In genomic region chr17:29718660-29719059, GRCm38 (mm10) we compare ENCODE assay signal across 18 mouse cellular contexts. TPM values are rescaled to one million over a fixed set of nuclear protein-coding genes. Genes with fewer than 3 reads are reported as not detected.
DNase-seq lines count a peak whose midpoint lies in the region; ATAC-seq lines count a peak whose summit lies in the region.
"Had no signal": no experiment of that assay in that cellular context is flagged by ENCODE, and none has a peak within 500 bp of the region (broad histone marks: within the 10 kb centered on the region; RNA-seq: fewer than 3 reads in every experiment).

No protein-coding gene starts in this region.

- no peak overlapping the region for H3K9ac ChIP-seq in forebrain, embryonic 14.5 days (ENCODE audit: low read length)
- H3K9ac ChIP-seq in forebrain, embryonic 12.5 days, result no peak overlapping the region
- no peak overlapping the region for H3K9ac ChIP-seq in forebrain, embryonic 16.5 days (replicated peaks; ENCODE audit: low read depth, low read length)
- H3K9ac ChIP-seq: embryonic facial prominence, embryonic 13.5 days; heart, embryonic 13.5 days; hindbrain, embryonic 15.5 days had no signal

- DNase-seq in forebrain, embryonic 14.5 days (ENCODE audit: low spot score), result peak; percentile 65
- peak; percentile 54 for DNase-seq in layer of hippocampus, adult 9-11 months
- no peak for DNase-seq in layer of hippocampus, postnatal 10 days (ENCODE audit: low spot score in 2 of 2)
- DNase-seq in gastrocnemius, postnatal 36 days, result no peak
- no peak for DNase-seq in adrenal gland, adult 8-10 months
- DNase-seq: adrenal gland, adult 2 months; cerebellum, adult 18-20 months; cerebellum, adult 9-11 months; cerebellum, postnatal 36 days; gastrocnemius, postnatal 14 days; heart, postnatal 36 days had no signal

- peaks cover 14% of the 10 kb centered on the region for H3K4me1 ChIP-seq in forebrain, embryonic 14.5 days (ENCODE audit: control insufficient read depth, insufficient read depth, low read length)
- peaks cover 14% of the 10 kb centered on the region for H3K4me1 ChIP-seq in forebrain, embryonic 12.5 days
- peaks cover 28% of the 10 kb centered on the region for H3K4me1 ChIP-seq in forebrain, embryonic 16.5 days (replicated peaks; ENCODE audit: control insufficient read depth, insufficient read depth, low read length)

- H3K4me2 ChIP-seq in forebrain, embryonic 14.5 days (ENCODE audit: low read length), result no peak overlapping the region
- H3K4me2 ChIP-seq in forebrain, embryonic 12.5 days, result no peak overlapping the region
- no peak overlapping the region for H3K4me2 ChIP-seq in forebrain, embryonic 16.5 days (ENCODE audit: low read length)
- H3K4me2 ChIP-seq: embryonic facial prominence, embryonic 13.5 days; heart, embryonic 13.5 days; hindbrain, embryonic 15.5 days had no signal

- H3K4me3 ChIP-seq in forebrain, embryonic 14.5 days (ENCODE audit: low read depth, low read length), result no peak overlapping the region
- H3K4me3 ChIP-seq in forebrain, embryonic 12.5 days (replicated peaks), result no peak overlapping the region
- no peak overlapping the region for H3K4me3 ChIP-seq in forebrain, embryonic 16.5 days (replicated peaks; ENCODE audit: low read length)
- H3K4me3 ChIP-seq: embryonic facial prominence, embryonic 13.5 days; heart, embryonic 13.5 days; hindbrain, embryonic 15.5 days had no signal

- H3K27me3 ChIP-seq in forebrain, embryonic 14.5 days (replicated peaks; ENCODE audit: control insufficient read depth, insufficient read depth, low read length), result no peaks in the 10 kb centered on the region
- H3K27me3 ChIP-seq in forebrain, embryonic 12.5 days, result 0 out of 2 replicates have a peak, but pooled peaks cover 4% of the 10 kb centered on the region
- H3K27me3 ChIP-seq in forebrain, embryonic 16.5 days (replicated peaks; ENCODE audit: control insufficient read depth, insufficient read depth, low read length), result no peaks in the 10 kb centered on the region
- H3K27me3 ChIP-seq: CH12.LX; embryonic facial prominence, embryonic 13.5 days; hindbrain, embryonic 15.5 days had no signal

- WGBS in forebrain, embryonic 14.5 days, result 79% methylated on average over 8 of the region's 8 CpGs
- 83% methylated on average over 8 of the region's 8 CpGs for WGBS in forebrain, embryonic 12.5 days
- WGBS in forebrain, embryonic 16.5 days, result 58% methylated on average over 8 of the region's 8 CpGs

- ATAC-seq in forebrain, embryonic 14.5 days, result no peak
- ATAC-seq in forebrain, embryonic 12.5 days (ENCODE audit: low FRiP score), result no peak
- no peak for ATAC-seq in forebrain, embryonic 16.5 days
- ATAC-seq: intestine, embryonic 16.5 days had no signal

- no peaks in the 10 kb centered on the region for H3K9me3 ChIP-seq in forebrain, embryonic 14.5 days (replicated peaks; ENCODE audit: control insufficient read depth, low read length)
- no peaks in the 10 kb centered on the region for H3K9me3 ChIP-seq in forebrain, embryonic 12.5 days
- no peaks in the 10 kb centered on the region for H3K9me3 ChIP-seq in forebrain, embryonic 16.5 days (ENCODE audit: control insufficient read depth, low read length)
- H3K9me3 ChIP-seq: heart, embryonic 13.5 days; hindbrain, embryonic 15.5 days had no signal

- no peak overlapping the region for H3K27ac ChIP-seq in forebrain, embryonic 14.5 days (ENCODE audit: low read depth, low read length)
- H3K27ac ChIP-seq in forebrain, embryonic 12.5 days, result no peak overlapping the region
- peak overlapping the region; percentile 49; the same call in 1 of the 2 replicates for H3K27ac ChIP-seq in forebrain, embryonic 16.5 days (ENCODE audit: low read length)
- H3K27ac ChIP-seq: embryonic facial prominence, embryonic 13.5 days; heart, embryonic 13.5 days; hindbrain, embryonic 15.5 days had no signal

- intact Hi-C loops in gastrocnemius, postnatal 36 days (cut with DNase I), result no loop called here

- H3K36me3 ChIP-seq in forebrain, embryonic 14.5 days (ENCODE audit: control insufficient read depth, insufficient read depth, low read length), result no peaks in the 10 kb centered on the region
- H3K36me3 ChIP-seq in forebrain, embryonic 12.5 days (replicated peaks), result no peaks in the 10 kb centered on the region
- H3K36me3 ChIP-seq in forebrain, embryonic 16.5 days (ENCODE audit: control insufficient read depth, insufficient read depth), result no peaks in the 10 kb centered on the region
- H3K36me3 ChIP-seq: heart, embryonic 13.5 days; hindbrain, embryonic 15.5 days had no signal

RNA-seq across cellular contexts. Expression of gene Ccdc167, which starts 1.8 kb away (rescaled TPM):
- 12.8 and 14.0 TPM in 2 replicates for polyA plus RNA-seq in forebrain, embryonic 14.5 days (2014; fragmentation: Nextera tagmentation; extraction: Ambion mirVana)
- 15.8 and 17.8 TPM in 2 replicates for polyA plus RNA-seq in forebrain, embryonic 12.5 days (2016; fragmentation: Nextera tagmentation; extraction: Ambion mirVana)
- 10 to 100 TPM; 15.3 to 20.1 TPM for total RNA-seq in layer of hippocampus, postnatal 10 days (2021)
- polyA plus RNA-seq in forebrain, embryonic 16.5 days (2015; fragmentation: Nextera tagmentation; extraction: Ambion mirVana), result 9.3 and 11.6 TPM in 2 replicates
- 1 to 10 TPM; 7.0 TPM for total RNA-seq in gastrocnemius, postnatal 36 days (2021)
- 10 to 100 TPM; 11.0 to 18.0 (median 14.2) TPM for total RNA-seq in adrenal gland, adult 8-10 months (2022)

RNA-seq across cellular contexts. Expression of gene Cmtr1, which starts 58.3 kb away (rescaled TPM):
- 116 and 138 TPM in 2 replicates for polyA plus RNA-seq in forebrain, embryonic 14.5 days (2014; fragmentation: Nextera tagmentation; extraction: Ambion mirVana)
- 154 and 166 TPM in 2 replicates for polyA plus RNA-seq in forebrain, embryonic 12.5 days (2016; fragmentation: Nextera tagmentation; extraction: Ambion mirVana)
- 10 to 100 TPM; 86.9 to 93.1 TPM for total RNA-seq in layer of hippocampus, postnatal 10 days (2021)
- 132 and 146 TPM in 2 replicates for polyA plus RNA-seq in forebrain, embryonic 16.5 days (2015; fragmentation: Nextera tagmentation; extraction: Ambion mirVana)
- 10 to 100 TPM; 35.5 to 41.4 TPM for total RNA-seq in gastrocnemius, postnatal 36 days (2021)
- total RNA-seq in adrenal gland, adult 8-10 months (2022), result 100 to 1,000 TPM; 108 to 175 (median 150) TPM

Comparison
In these comparisons a context has a peak if more than half of its experiments do, and no peak if none do; other contexts are left out.
1. DNase-seq: peak in forebrain, embryonic 14.5 days (single experiment) and layer of hippocampus, adult 9-11 months (single experiment); none in layer of hippocampus, postnatal 10 days (0 of 2), gastrocnemius, postnatal 36 days (0 of 2) and adrenal gland, adult 8-10 months (single experiment).